8 mouse cellular contexts compared by ENCODE assay signal in genomic region chr3:41741601-41742277, GRCm38 (mm10). TPM values are rescaled to one million over a fixed set of nuclear protein-coding genes. Genes with fewer than 3 reads are reported as not detected.
DNase-seq lines count a peak whose midpoint lies in the region; ATAC-seq and TF ChIP-seq lines count a peak whose summit lies in the region.

No protein-coding gene starts in this region.

- TF ChIP-seq CTCF in brain, embryonic 14.5 days (IDR thresholded peaks at IDR 0.05; ENCODE audit: borderline replicate concordance, extremely low read depth, insufficient read depth, insufficient read length): no peak
- no peak for TF ChIP-seq CTCF in forebrain, postnatal 0 days (IDR thresholded peaks at IDR 0.05; ENCODE audit: low read depth)

- peak overlapping the region; percentile 89 for H3K4me3 ChIP-seq in forebrain, postnatal 0 days (ENCODE audit: low read depth, low read length)
- H3K4me3 ChIP-seq in liver, embryonic 12.5 days: peak overlapping the region; percentile 83

- under 1% methylated on average over 39 of the region's 39 CpGs for WGBS in forebrain, postnatal 0 days
- WGBS in liver, embryonic 12.5 days (ENCODE audit: insufficient replicate concordance): under 1% methylated on average over 39 of the region's 39 CpGs

- peak overlapping the region; percentile 85 for H3K27ac ChIP-seq in forebrain, postnatal 0 days (ENCODE audit: low read depth, low read length)
- H3K27ac ChIP-seq in liver, embryonic 12.5 days: peak overlapping the region; percentile 90

- no peaks in the 10 kb centered on the region for H3K36me3 ChIP-seq in forebrain, postnatal 0 days (ENCODE audit: insufficient read depth)
- H3K36me3 ChIP-seq in liver, embryonic 12.5 days: no peaks in the 10 kb centered on the region

- peak; percentile 10 for DNase-seq in adrenal gland, postnatal 14 days
- DNase-seq in adrenal gland, adult 18-20 months (ENCODE audit: low spot score in 2 of 2): no peak
- DNase-seq in 3T3-L1 (ENCODE audit: low read depth, low spot score): peak; percentile 48
- DNase-seq in brain, embryonic 14.5 days (ENCODE audit: low read depth): peak; percentile 70
- DNase-seq in forebrain, postnatal 0 days: peak; percentile 59
- DNase-seq in kidney, adult 9 months: peak; percentile 20
- DNase-seq in right cerebral cortex, postnatal 25 days: peak; percentile 14

- peak overlapping the region; percentile 63 for H3K4me2 ChIP-seq in forebrain, postnatal 0 days (ENCODE audit: low read depth)
- H3K4me2 ChIP-seq in liver, embryonic 12.5 days: peak overlapping the region; percentile 75

- TF ChIP-seq POLR2A in brain, embryonic 14.5 days (IDR thresholded peaks at IDR 0.05; ENCODE audit: borderline replicate concordance, extremely low read depth, insufficient read depth, insufficient read length, poor library complexity, severe bottlenecking): no peak

- H3K9ac ChIP-seq in forebrain, postnatal 0 days: peak overlapping the region; percentile 68
- H3K9ac ChIP-seq in liver, embryonic 12.5 days: peak overlapping the region; percentile 91

- ATAC-seq in forebrain, postnatal 0 days: no peak
- ATAC-seq in liver, embryonic 12.5 days: no peak

- H3K27me3 ChIP-seq in forebrain, postnatal 0 days (ENCODE audit: insufficient read depth, low read length): no peaks in the 10 kb centered on the region
- H3K27me3 ChIP-seq in liver, embryonic 12.5 days (replicated peaks): no peaks in the 10 kb centered on the region

- no peaks in the 10 kb centered on the region for H3K9me3 ChIP-seq in forebrain, postnatal 0 days (ENCODE audit: low read length)
- no peaks in the 10 kb centered on the region for H3K9me3 ChIP-seq in liver, embryonic 12.5 days (replicated peaks)

- peaks cover 15% of the 10 kb centered on the region; the same call in 1 of the 2 replicates for H3K4me1 ChIP-seq in forebrain, postnatal 0 days (ENCODE audit: insufficient read depth)
- peaks cover 19% of the 10 kb centered on the region for H3K4me1 ChIP-seq in liver, embryonic 12.5 days

RNA-seq across cellular contexts. Expression of gene Sclt1, which starts 0.6 kb away (rescaled TPM):
- total RNA-seq in adrenal gland, postnatal 14 days (2021): 10.7 and 11.9 TPM in 2 replicates
- total RNA-seq in adrenal gland, adult 18-20 months (2021): 1 to 10 TPM; 7.1 to 7.8 TPM
- 11.8 and 14.1 TPM in 2 replicates for polyA plus RNA-seq in brain, embryonic 14.5 days (2012; rRNA removed)
- total RNA-seq in forebrain, postnatal 0 days (2014; rRNA removed): 17.9 and 23.6 TPM in 2 replicates
- 8.1 and 12.3 TPM in 2 replicates for polyA plus RNA-seq in forebrain, postnatal 0 days (2015; fragmentation: Nextera tagmentation; extraction: Ambion mirVana)
- polyA plus RNA-seq in liver, embryonic 12.5 days (2016; fragmentation: Nextera tagmentation; extraction: Ambion mirVana): 8.1 and 9.3 TPM in 2 replicates

RNA-seq across cellular contexts. Expression of gene D3Ertd751e, which starts 0.7 kb away (rescaled TPM):
- 9.6 and 13.3 TPM in 2 replicates for total RNA-seq in adrenal gland, postnatal 14 days (2021)
- 10 to 100 TPM; 11.5 to 18.4 TPM for total RNA-seq in adrenal gland, adult 18-20 months (2021)
- 4.4 and 4.7 TPM in 2 replicates for polyA plus RNA-seq in brain, embryonic 14.5 days (2012; rRNA removed)
- total RNA-seq in forebrain, postnatal 0 days (2014; rRNA removed): 3.2 and 9.2 TPM in 2 replicates
- 4.2 and 7.6 TPM in 2 replicates for polyA plus RNA-seq in forebrain, postnatal 0 days (2015; fragmentation: Nextera tagmentation; extraction: Ambion mirVana)
- 7.7 and 8.3 TPM in 2 replicates for polyA plus RNA-seq in liver, embryonic 12.5 days (2016; fragmentation: Nextera tagmentation; extraction: Ambion mirVana)

Comparison
In these comparisons a context has a peak if more than half of its experiments do, and no peak if none do; other contexts are left out.
1. DNase-seq: peak in adrenal gland, postnatal 14 days (single experiment), 3T3-L1 (single experiment), brain, embryonic 14.5 days (single experiment), forebrain, postnatal 0 days (single experiment), kidney, adult 9 months (single experiment) and right cerebral cortex, postnatal 25 days (single experiment); none in adrenal gland, adult 18-20 months (0 of 2).